Mouse (Mus musculus) stomach, postnatal 0 days (tissue): ENCODE measurements around the gene C1ql1.

Source experiments
- CTCF ChIP-seq: IDR thresholded peaks from 2 replicates; pipeline ENCODE4 v1.5.1; 2016; ENCODE audit warnings: antibody characterized with exemption, low read depth, mild to moderate bottlenecking, moderate library complexity
- EP300 ChIP-seq: optimal IDR thresholded peaks from 2 replicates; pipeline ENCODE3; 2016; ENCODE audit warnings: antibody characterized with exemption

DNA sequence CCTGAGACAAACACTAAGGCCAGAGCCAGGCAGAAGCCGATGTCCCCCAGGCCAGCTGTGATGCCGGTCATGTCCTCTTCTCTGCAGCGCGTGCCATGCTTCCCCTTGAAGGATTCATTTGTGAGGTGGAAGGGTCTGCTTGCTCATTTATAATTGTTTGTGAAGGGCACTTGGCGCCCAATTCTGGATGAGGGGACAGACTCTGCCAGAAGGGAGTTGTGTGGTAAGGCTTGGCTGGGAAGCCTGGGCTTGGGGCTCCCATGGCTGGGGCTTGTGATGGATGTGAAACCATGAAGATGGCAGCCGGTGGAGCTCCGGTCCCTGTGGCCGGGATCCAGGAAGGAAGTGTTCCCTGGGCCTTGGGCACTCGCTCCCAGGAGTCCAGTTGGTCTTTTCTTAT, 37.6 kb upstream of the C1ql1 start:
- no peak for TF ChIP-seq CTCF
- no peak for TF ChIP-seq EP300
